Mouse (Mus musculus): ENCODE data around the gene Msh6. TPM values are rescaled to one million over a fixed set of nuclear protein-coding genes. Genes with fewer than 3 reads are reported as not detected.
"Not testable (repeated sequence)": the region's sequence is repeated elsewhere in the genome, so short reads cannot be mapped to it uniquely, and the experiment has no call there.

Gene Msh6
- polyA plus RNA-seq, 1 experiment from 2014 or later: 39.2 TPM

- H3K27ac ChIP-seq (ENCODE audit: low read depth, low read length); H3K9me3 ChIP-seq (replicated peaks; ENCODE audit: control insufficient read depth, low read length); ATAC-seq (replicated peaks; ENCODE audit: insufficient number of reproducible peaks, low FRiP score, low TSS enrichment); H3K4me1 ChIP-seq (ENCODE audit: control insufficient read depth, insufficient read depth, low read length); H3K4me3 ChIP-seq (ENCODE audit: low read depth, low read length); H3K4me2 ChIP-seq; H3K36me3 ChIP-seq (ENCODE audit: control insufficient read depth, insufficient read depth, low read length); H3K9ac ChIP-seq (ENCODE audit: low read depth, low read length); H3K27me3 ChIP-seq (ENCODE audit: control insufficient read depth, insufficient read depth, low read length): not testable (repeated sequence)
- 89% methylated on average over 11 of the region's 11 CpGs for WGBS (ENCODE audit: insufficient replicate concordance)
Observed at GRCm38 (mm10) chr17:87959406-87959805, 15.5 kb upstream of the Msh6 start.

DNA sequence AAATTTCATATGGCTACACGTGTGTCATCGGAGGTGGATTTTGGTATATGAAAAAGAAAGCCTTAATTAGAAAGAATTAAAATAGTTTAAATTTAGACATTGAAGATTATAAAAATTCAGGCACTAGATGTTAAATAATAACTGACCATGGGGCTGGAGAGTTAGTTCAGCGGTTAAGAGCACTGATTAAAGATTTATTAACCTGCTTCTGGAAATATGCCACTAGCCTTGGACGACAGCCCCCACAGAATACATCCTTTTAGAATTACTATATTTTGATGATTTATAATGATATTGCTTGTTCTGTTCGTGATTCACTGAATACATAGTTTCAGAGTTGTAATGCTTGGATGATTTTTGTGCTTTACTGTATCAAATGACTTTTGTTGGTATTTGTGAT is 14.9 kb upstream of the Msh6 start:
- H3K27ac ChIP-seq (ENCODE audit: low read depth, low read length); H3K4me3 ChIP-seq (ENCODE audit: low read depth, low read length); H3K9ac ChIP-seq (ENCODE audit: low read depth, low read length); H3K4me1 ChIP-seq (ENCODE audit: control insufficient read depth, insufficient read depth, low read length); H3K4me2 ChIP-seq; H3K36me3 ChIP-seq (ENCODE audit: control insufficient read depth, insufficient read depth, low read length); H3K27me3 ChIP-seq (ENCODE audit: control insufficient read depth, insufficient read depth, low read length); ATAC-seq (replicated peaks; ENCODE audit: insufficient number of reproducible peaks, low FRiP score, low TSS enrichment); H3K9me3 ChIP-seq (replicated peaks; ENCODE audit: control insufficient read depth, low read length): not testable (repeated sequence)
- WGBS (ENCODE audit: insufficient replicate concordance): 87% methylated on average over 5 of the region's 5 CpGs

- Histone ChIP-seq H3K9me3 (replicated peaks; ENCODE audit: control insufficient read depth, low read length) (no peaks in the 10 kb centered on the region), H3K4me3 (ENCODE audit: low read depth, low read length) (no peak overlapping the region), H3K27me3 (ENCODE audit: control insufficient read depth, insufficient read depth, low read length) (no peaks in the 10 kb centered on the region), H3K4me2 (no peak overlapping the region), H3K9ac (ENCODE audit: low read depth, low read length) (no peak overlapping the region), H3K4me1 (ENCODE audit: control insufficient read depth, insufficient read depth, low read length) (no peaks in the 10 kb centered on the region), H3K27ac (ENCODE audit: low read depth, low read length) (no peak overlapping the region), H3K36me3 (ENCODE audit: control insufficient read depth, insufficient read depth, low read length) (no peaks in the 10 kb centered on the region)
- WGBS (ENCODE audit: insufficient replicate concordance): 85% methylated on average over 13 of the region's 14 CpGs
- ATAC-seq (replicated peaks; ENCODE audit: insufficient number of reproducible peaks, low FRiP score, low TSS enrichment): no peak
Observed at GRCm38 (mm10) chr17:87963081-87964075, 11.5 kb upstream of the Msh6 start.

GRCm38 (mm10) chr17:87968483-87968926 is 6.4 kb upstream of the Msh6 start:
- H3K36me3 ChIP-seq (ENCODE audit: control insufficient read depth, insufficient read depth, low read length); H3K27me3 ChIP-seq (ENCODE audit: control insufficient read depth, insufficient read depth, low read length); H3K4me1 ChIP-seq (ENCODE audit: control insufficient read depth, insufficient read depth, low read length); H3K9me3 ChIP-seq (replicated peaks; ENCODE audit: control insufficient read depth, low read length); H3K4me2 ChIP-seq; H3K4me3 ChIP-seq (ENCODE audit: low read depth, low read length); H3K27ac ChIP-seq (ENCODE audit: low read depth, low read length); H3K9ac ChIP-seq (ENCODE audit: low read depth, low read length): not testable (repeated sequence)
- peak; percentile 63; the same call in 1 of the 2 replicates for ATAC-seq (replicated peaks; ENCODE audit: insufficient number of reproducible peaks, low FRiP score, low TSS enrichment)
- 38% methylated on average over 6 of the region's 8 CpGs for WGBS (ENCODE audit: insufficient replicate concordance)

DNA sequence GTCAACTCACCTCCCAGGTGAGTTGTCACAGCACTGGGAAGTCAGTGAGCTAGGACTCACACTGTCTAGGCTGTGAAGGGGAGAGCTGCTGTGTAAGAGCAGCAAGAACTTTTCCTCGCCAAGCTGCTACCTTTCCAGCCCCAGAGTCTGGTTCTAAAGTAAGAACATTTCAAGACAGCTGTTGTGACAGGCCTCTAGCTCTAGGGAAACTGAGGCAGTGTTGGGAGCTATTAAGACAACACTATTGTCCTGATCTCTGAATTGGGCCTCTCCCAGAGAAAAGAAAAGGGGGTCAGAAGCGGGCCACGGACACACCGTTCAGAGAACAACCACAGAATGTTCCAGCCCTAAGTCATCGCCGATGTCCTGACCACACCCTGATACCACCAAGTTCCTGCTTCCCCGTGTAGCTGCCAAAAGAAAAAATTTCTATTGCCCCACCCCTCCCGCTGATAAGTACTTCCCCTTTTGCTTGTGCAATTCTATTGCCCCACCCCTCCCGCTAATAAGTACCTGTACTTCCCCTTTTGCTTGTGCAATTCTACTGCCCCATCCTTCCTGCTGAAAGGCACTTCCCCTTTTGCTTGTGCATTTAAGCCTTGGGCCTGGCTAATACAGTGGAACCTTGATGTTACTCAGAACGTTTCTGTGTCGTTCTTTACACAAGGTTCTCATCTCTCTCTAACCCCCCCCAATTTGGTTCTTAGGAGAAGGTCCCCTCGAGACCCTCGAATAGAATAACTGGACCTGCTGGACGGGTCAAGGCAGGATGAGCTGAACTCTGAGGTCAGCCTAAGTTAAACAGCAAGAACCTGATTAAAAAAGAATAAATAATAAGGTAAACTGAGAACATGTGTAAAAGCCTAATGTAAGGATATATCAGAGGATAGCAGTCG is 2.9 kb upstream of the Msh6 start:
- 75% methylated on average over 15 of the region's 15 CpGs for WGBS (ENCODE audit: insufficient replicate concordance)
- not testable (repeated sequence) for H3K27me3 ChIP-seq (ENCODE audit: control insufficient read depth, insufficient read depth, low read length); H3K4me1 ChIP-seq (ENCODE audit: control insufficient read depth, insufficient read depth, low read length); H3K4me3 ChIP-seq (ENCODE audit: low read depth, low read length); H3K9me3 ChIP-seq (replicated peaks; ENCODE audit: control insufficient read depth, low read length); ATAC-seq (replicated peaks; ENCODE audit: insufficient number of reproducible peaks, low FRiP score, low TSS enrichment); H3K36me3 ChIP-seq (ENCODE audit: control insufficient read depth, insufficient read depth, low read length); H3K4me2 ChIP-seq; H3K9ac ChIP-seq (ENCODE audit: low read depth, low read length); H3K27ac ChIP-seq (ENCODE audit: low read depth, low read length)

DNA sequence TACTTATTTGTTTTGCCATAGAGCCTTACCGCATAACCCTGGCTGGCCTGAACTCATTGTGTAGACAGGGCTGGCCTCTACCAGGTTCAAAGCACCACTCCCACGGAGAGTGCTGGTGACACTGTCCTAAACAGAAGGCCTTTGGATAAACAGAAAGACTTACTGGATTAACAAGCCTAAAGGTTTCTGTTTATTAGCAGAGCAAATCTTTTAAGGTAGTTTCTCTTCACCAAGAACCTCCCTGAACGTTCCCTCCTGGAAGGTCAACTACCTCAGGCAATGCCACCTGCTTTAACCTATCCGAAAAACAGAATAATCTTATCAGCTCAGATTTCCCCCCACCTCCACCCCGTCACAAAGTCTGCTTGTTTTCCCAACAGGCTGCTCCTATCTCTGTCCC is 2.0 kb upstream of the Msh6 start:
- Histone ChIP-seq H3K4me1 (ENCODE audit: control insufficient read depth, insufficient read depth, low read length) (peaks cover 8% of the 10 kb centered on the region), H3K9ac (ENCODE audit: low read depth, low read length) (no peak overlapping the region), H3K4me2 (no peak overlapping the region), H3K4me3 (ENCODE audit: low read depth, low read length) (no peak overlapping the region), H3K27me3 (ENCODE audit: control insufficient read depth, insufficient read depth, low read length) (no peaks in the 10 kb centered on the region), H3K9me3 (replicated peaks; ENCODE audit: control insufficient read depth, low read length) (no peaks in the 10 kb centered on the region), H3K36me3 (ENCODE audit: control insufficient read depth, insufficient read depth, low read length) (0 out of 2 replicates have a peak, but pooled peaks cover 2% of the 10 kb centered on the region), H3K27ac (ENCODE audit: low read depth, low read length) (no peak overlapping the region)
- WGBS (ENCODE audit: insufficient replicate concordance): 49% methylated on average over 5 of the region's 5 CpGs
- no peak for ATAC-seq (replicated peaks; ENCODE audit: insufficient number of reproducible peaks, low FRiP score, low TSS enrichment)

GRCm38 (mm10) chr17:87973261-87974167 is 1.3 kb upstream of the Msh6 start:
- no peak overlapping the region for H3K4me3 ChIP-seq (ENCODE audit: low read depth, low read length)
- H3K4me1 ChIP-seq (ENCODE audit: control insufficient read depth, insufficient read depth, low read length): peaks cover 8% of the 10 kb centered on the region
- H3K9me3 ChIP-seq (replicated peaks; ENCODE audit: control insufficient read depth, low read length): no peaks in the 10 kb centered on the region
- no peak overlapping the region for H3K27ac ChIP-seq (ENCODE audit: low read depth, low read length)
- 0 out of 2 replicates have a peak, but pooled peaks cover 3% of the 10 kb centered on the region for H3K36me3 ChIP-seq (ENCODE audit: control insufficient read depth, insufficient read depth, low read length)
- peak overlapping the region; percentile 76 for H3K4me2 ChIP-seq
- H3K27me3 ChIP-seq (ENCODE audit: control insufficient read depth, insufficient read depth, low read length): no peaks in the 10 kb centered on the region
- no peak for ATAC-seq (replicated peaks; ENCODE audit: insufficient number of reproducible peaks, low FRiP score, low TSS enrichment)
- whole genome bisulfite sequencing (ENCODE audit: insufficient replicate concordance): 69% methylated on average over 10 of the region's 10 CpGs
- no peak overlapping the region for H3K9ac ChIP-seq (ENCODE audit: low read depth, low read length)
